Mouse (Mus musculus) kidney, postnatal 10 days (tissue): ENCODE measurements at regions not wholly inside any gene's neighbourhood (a gene's known extent, or its start where the extent isn't known, plus 50 kb on each side); places are given as distances from the start of the nearest gene placed in this dataset.
A peak's percentile ranks its signal among the peaks of the same experiment; 100 is the strongest.

Source experiments
- DNase-seq: peaks from one replicate; pipeline ENCODE4 v3.0.0; 2021; ENCODE audit warnings: mixed read lengths

GRCm38 (mm10) chr3:153776738-153777137 is 51.8 kb upstream of the St6galnac3 start:
- no peak for DNase-seq

GRCm38 (mm10) chr3:153778386-153778785 is 53.4 kb upstream of the St6galnac3 start:
- no peak for DNase-seq

DNA sequence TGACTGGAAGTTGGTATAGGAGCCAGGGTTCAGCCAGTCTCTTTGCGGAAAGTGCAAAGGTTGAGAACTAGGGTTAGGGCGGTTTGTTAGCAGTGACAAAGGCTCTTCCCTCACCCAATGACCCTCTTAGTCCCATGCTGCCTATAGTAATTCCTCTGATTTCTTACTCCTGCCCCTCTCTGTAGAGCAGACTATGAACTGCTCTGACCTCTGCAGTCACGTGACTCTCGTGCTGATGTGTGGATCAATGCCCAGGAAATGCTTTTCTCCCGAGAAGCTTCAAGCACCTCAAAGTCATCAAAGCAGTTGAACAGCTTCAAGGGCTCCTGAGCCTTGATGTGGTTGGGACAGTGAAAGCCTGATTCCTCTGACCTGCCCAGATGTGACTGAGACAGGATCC is 57.5 kb upstream of the St6galnac3 start:
- DNase-seq: no peak

GRCm38 (mm10) chr3:153783294-153783741 is 58.3 kb upstream of the St6galnac3 start:
- no peak for DNase-seq

- DNase-seq: peak; percentile 14
Observed at GRCm38 (mm10) chr3:153783928-153784570, 59.1 kb upstream of the St6galnac3 start.

- DNase-seq: no peak
Observed at GRCm38 (mm10) chr3:153790455-153790856, 53.6 kb upstream of the Asb17 start.

- no peak for DNase-seq
Observed at GRCm38 (mm10) chr3:153790883-153791609, 53.0 kb upstream of the Asb17 start.

- no peak for DNase-seq
Observed at GRCm38 (mm10) chr3:153791610-153792363, 52.2 kb upstream of the Asb17 start.

DNA sequence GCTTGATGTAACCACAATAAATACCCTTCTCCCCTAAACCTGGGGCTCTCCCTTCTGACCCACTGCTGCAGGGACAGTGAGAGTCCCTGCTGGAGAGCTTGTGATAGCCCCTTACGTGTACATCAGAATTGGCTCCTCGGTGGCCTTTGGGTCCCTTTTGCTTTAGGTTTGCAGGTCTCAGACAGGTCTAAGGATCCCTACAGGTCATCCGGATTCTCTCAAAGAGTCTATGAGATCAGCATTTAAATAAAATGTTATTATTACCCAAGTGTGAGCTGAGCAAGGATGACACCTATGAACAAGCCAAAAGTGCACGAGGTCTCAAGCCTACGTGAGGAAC is 51.7 kb upstream of the Asb17 start:
- DNase-seq: no peak
